Mouse (Mus musculus): ENCODE measurements around the gene Cntrl. TPM values are rescaled to one million over a fixed set of nuclear protein-coding genes. Genes with fewer than 3 reads are reported as not detected.
A peak's percentile ranks its signal among the peaks of the same experiment; 100 is the strongest.

Gene Cntrl
- polyA plus RNA-seq, 1 experiment from 2014 or later = 34.4 TPM

- Histone ChIP-seq H3K9ac (ENCODE audit: low read length) (no peak overlapping the region), H3K4me2 (ENCODE audit: low read depth, severe bottlenecking) (no peak overlapping the region), H3K9me3 (ENCODE audit: control insufficient read depth, low read length) (no peaks in the 10 kb centered on the region), H3K4me1 (ENCODE audit: control insufficient read depth, insufficient read depth, low read length) (no peaks in the 10 kb centered on the region; the same call in 1 of the 2 replicates), H3K4me3 (ENCODE audit: low read depth, low read length) (no peak overlapping the region), H3K36me3 (ENCODE audit: control insufficient read depth, insufficient read depth, low read length) (no peaks in the 10 kb centered on the region), H3K27me3 (ENCODE audit: control insufficient read depth, insufficient read depth, low read length) (peaks cover 2% of the 10 kb centered on the region; the same call in 1 of the 2 replicates), H3K27ac (replicated peaks; ENCODE audit: low read depth, low read length) (no peak overlapping the region)
- no peak for DNase-seq (ENCODE audit: low spot score)
- 27% methylated on average over 6 of the region's 6 CpGs for WGBS
- ATAC-seq (ENCODE audit: insufficient number of reproducible peaks, low FRiP score, low TSS enrichment, low read depth) = 0 out of 2 replicates have a peak, but pooled peaks have one; percentile 24
Observed at GRCm38 (mm10) chr2:35222822-35223391, 113.6 kb downstream of the Cntrl start.

- no peaks in the 10 kb centered on the region; the same call in 1 of the 2 replicates for H3K4me1 ChIP-seq (ENCODE audit: control insufficient read depth, insufficient read depth, low read length)
- no peak overlapping the region for H3K27ac ChIP-seq (replicated peaks; ENCODE audit: low read depth, low read length)
- DNase-seq (ENCODE audit: low spot score) (no peak), ATAC-seq (ENCODE audit: insufficient number of reproducible peaks, low FRiP score, low TSS enrichment, low read depth) (no peak)
- H3K36me3 ChIP-seq (ENCODE audit: control insufficient read depth, insufficient read depth, low read length) = no peaks in the 10 kb centered on the region
- no peak overlapping the region for H3K4me3 ChIP-seq (ENCODE audit: low read depth, low read length)
- no peak overlapping the region for H3K9ac ChIP-seq (ENCODE audit: low read length)
- H3K9me3 ChIP-seq (ENCODE audit: control insufficient read depth, low read length) = no peaks in the 10 kb centered on the region
- H3K4me2 ChIP-seq (ENCODE audit: low read depth, severe bottlenecking) = no peak overlapping the region
- WGBS = 91% methylated on average over 15 of the region's 15 CpGs
- H3K27me3 ChIP-seq (ENCODE audit: control insufficient read depth, insufficient read depth, low read length) = peaks cover 2% of the 10 kb centered on the region; the same call in 1 of the 2 replicates
Observed at GRCm38 (mm10) chr2:35224285-35224684, 115.0 kb downstream of the Cntrl start.

GRCm38 (mm10) chr2:35228145-35228544 is 118.9 kb downstream of the Cntrl start:
- ATAC-seq (ENCODE audit: insufficient number of reproducible peaks, low FRiP score, low TSS enrichment, low read depth) (no peak), DNase-seq (ENCODE audit: low spot score) (peak; percentile 70)
- Histone ChIP-seq H3K36me3 (ENCODE audit: control insufficient read depth, insufficient read depth, low read length) (no peaks in the 10 kb centered on the region), H3K4me2 (ENCODE audit: low read depth, severe bottlenecking) (no peak overlapping the region), H3K27me3 (ENCODE audit: control insufficient read depth, insufficient read depth, low read length) (no peaks in the 10 kb centered on the region; the same call in 1 of the 2 replicates), H3K4me3 (ENCODE audit: low read depth, low read length) (no peak overlapping the region), H3K27ac (replicated peaks; ENCODE audit: low read depth, low read length) (0 out of 2 replicates have a peak overlapping the region, but pooled peaks have one; percentile 3), H3K9me3 (ENCODE audit: control insufficient read depth, low read length) (no peaks in the 10 kb centered on the region), H3K4me1 (ENCODE audit: control insufficient read depth, insufficient read depth, low read length) (peaks cover 8% of the 10 kb centered on the region; the same call in 1 of the 2 replicates), H3K9ac (ENCODE audit: low read length) (no peak overlapping the region)
- 18% methylated on average over 4 of the region's 4 CpGs for WGBS

Other genes with a start within 250 kb of the Cntrl start
- gene Cutal, start 235.1 kb upstream of the Cntrl start, polyA plus RNA-seq (2014; fragmentation: Nextera tagmentation; extraction: Ambion mirVana) = not detected in 2 replicates
- 112 and 128 TPM in 2 replicates for gene Psmd5, start 234.5 kb upstream of the Cntrl start, polyA plus RNA-seq (2014; fragmentation: Nextera tagmentation; extraction: Ambion mirVana)
- gene Phf19, start 195.5 kb upstream of the Cntrl start, polyA plus RNA-seq (2014; fragmentation: Nextera tagmentation; extraction: Ambion mirVana) = 0.28 and 0.32 TPM in 2 replicates
- gene Traf1, start 147.7 kb upstream of the Cntrl start, polyA plus RNA-seq (2014; fragmentation: Nextera tagmentation; extraction: Ambion mirVana) = 0.15 and 0.24 TPM in 2 replicates
- not detected in 2 replicates for gene Hc, start 48.1 kb upstream of the Cntrl start, polyA plus RNA-seq (2014; fragmentation: Nextera tagmentation; extraction: Ambion mirVana)
- gene AI182371, start 7.9 kb upstream of the Cntrl start, polyA plus RNA-seq (2014; fragmentation: Nextera tagmentation; extraction: Ambion mirVana) = 0.20 TPM in 1 of 2 replicates, not detected in the other
- 219 TPM in 2 replicates for gene Rab14, start 91.6 kb downstream of the Cntrl start, polyA plus RNA-seq (2014; fragmentation: Nextera tagmentation; extraction: Ambion mirVana)
- gene Gsn, start 146.9 kb downstream of the Cntrl start, polyA plus RNA-seq (2014; fragmentation: Nextera tagmentation; extraction: Ambion mirVana) = 26.0 and 31.8 TPM in 2 replicates
- gene Stom, start 227.5 kb downstream of the Cntrl start, polyA plus RNA-seq (2014; fragmentation: Nextera tagmentation; extraction: Ambion mirVana) = 10.9 and 12.0 TPM in 2 replicates

All from limb, embryonic 11.5 days (tissue).